Mouse (Mus musculus): ENCODE results near the gene Etaa1. TPM values are rescaled to one million over a fixed set of nuclear protein-coding genes. Genes with fewer than 3 reads are reported as not detected.
"Not testable (repeated sequence)": the region's sequence is repeated elsewhere in the genome, so short reads cannot be mapped to it uniquely, and the experiment has no call there.

Gene Etaa1
- polyA plus RNA-seq, 1 experiment from 2014 or later: 19.0 TPM

DNA sequence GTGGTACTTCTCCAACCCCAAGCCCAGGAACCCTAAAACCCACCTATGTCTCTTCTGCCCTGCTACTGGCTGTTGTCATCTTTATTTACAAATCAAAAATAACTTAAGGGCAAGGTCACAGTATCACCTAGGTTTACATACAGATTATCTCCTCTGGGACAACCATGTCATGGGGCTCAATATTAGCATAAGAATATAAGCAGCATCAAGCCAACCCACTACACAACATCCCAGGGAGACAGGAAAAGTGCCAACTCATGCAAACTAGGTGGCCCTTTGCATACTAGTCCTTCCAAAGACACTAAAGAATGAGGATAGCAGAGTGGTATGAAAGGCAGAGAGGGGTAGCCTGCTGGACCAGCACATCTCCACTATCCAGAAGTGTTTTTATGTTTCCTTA lies 15.7 kb downstream of the Etaa1 start:
- no peak overlapping the region for H3K9ac ChIP-seq (ENCODE audit: low read depth, low read length)
- no peak overlapping the region for H3K4me2 ChIP-seq (replicated peaks; ENCODE audit: low read depth, low read length)
- DNase-seq (ENCODE audit: low spot score): no peak
- H3K4me1 ChIP-seq (replicated peaks; ENCODE audit: control insufficient read depth, insufficient read depth, low read length): no peaks in the 10 kb centered on the region
- no peaks in the 10 kb centered on the region for H3K36me3 ChIP-seq (ENCODE audit: control insufficient read depth, insufficient read depth, low read length)
- H3K4me3 ChIP-seq (ENCODE audit: low read depth, low read length): no peak overlapping the region
- ATAC-seq (ENCODE audit: low FRiP score): no peak
- H3K27ac ChIP-seq (ENCODE audit: low read depth, low read length): no peak overlapping the region
- H3K27me3 ChIP-seq (ENCODE audit: control insufficient read depth, insufficient read depth, low read length): no peaks in the 10 kb centered on the region
- no peaks in the 10 kb centered on the region for H3K9me3 ChIP-seq (ENCODE audit: control insufficient read depth, low read length)

DNA sequence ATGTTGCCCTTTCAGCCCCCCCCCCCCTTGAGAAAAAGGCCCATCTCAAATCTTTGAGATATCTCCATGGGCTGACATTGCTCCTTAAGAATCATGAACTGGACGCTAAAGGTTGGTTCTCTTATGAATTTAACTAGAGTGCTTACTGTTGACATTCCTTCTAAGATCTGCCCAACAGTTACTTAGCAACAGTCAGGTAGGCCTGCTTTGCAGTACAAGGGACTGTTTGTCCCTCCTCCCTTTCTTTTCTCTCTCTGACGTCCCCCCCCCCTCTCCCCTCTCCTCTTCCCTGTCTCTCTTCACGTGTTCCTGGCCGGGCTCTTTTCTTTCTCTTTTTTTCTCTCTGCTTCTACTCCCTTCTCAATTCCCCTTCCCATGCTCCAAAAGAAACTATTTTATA lies 35.8 kb downstream of the Etaa1 start:
- H3K4me3 ChIP-seq (ENCODE audit: low read depth, low read length): no peak overlapping the region
- DNase-seq (ENCODE audit: low spot score) (no peak), ATAC-seq (ENCODE audit: low FRiP score) (no peak)
- H3K27ac ChIP-seq (ENCODE audit: low read depth, low read length): no peak overlapping the region
- no peak overlapping the region for H3K9ac ChIP-seq (ENCODE audit: low read depth, low read length)
- H3K36me3 ChIP-seq (ENCODE audit: control insufficient read depth, insufficient read depth, low read length): no peaks in the 10 kb centered on the region
- no peaks in the 10 kb centered on the region for H3K4me1 ChIP-seq (replicated peaks; ENCODE audit: control insufficient read depth, insufficient read depth, low read length)
- no peak overlapping the region for H3K4me2 ChIP-seq (replicated peaks; ENCODE audit: low read depth, low read length)
- no peaks in the 10 kb centered on the region for H3K9me3 ChIP-seq (ENCODE audit: control insufficient read depth, low read length)
- no peaks in the 10 kb centered on the region for H3K27me3 ChIP-seq (ENCODE audit: control insufficient read depth, insufficient read depth, low read length)
- WGBS: 66% methylated on average over 4 of the region's 4 CpGs

DNA sequence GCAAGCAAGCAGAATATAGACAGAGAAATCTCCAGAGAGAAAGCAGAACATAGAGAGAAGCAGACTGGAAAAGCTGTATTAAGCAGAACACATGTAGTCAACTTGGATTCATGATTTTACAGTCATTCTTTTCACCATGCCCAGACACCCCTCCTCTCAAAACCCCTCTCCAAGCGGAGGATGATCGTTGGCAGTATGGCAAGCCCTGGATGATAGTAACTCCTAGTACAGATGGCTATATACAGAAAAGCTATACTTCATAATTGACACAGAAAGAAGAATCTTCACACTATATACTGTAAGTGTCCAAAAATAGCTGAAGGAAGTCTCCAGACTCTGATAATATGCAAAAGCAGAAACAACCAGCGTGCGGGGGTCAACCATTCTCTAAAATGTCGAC lies 36.6 kb downstream of the Etaa1 start:
- WGBS: 92% methylated on average over 5 of the region's 5 CpGs
- no peaks in the 10 kb centered on the region for H3K27me3 ChIP-seq (ENCODE audit: control insufficient read depth, insufficient read depth, low read length)
- H3K4me1 ChIP-seq (replicated peaks; ENCODE audit: control insufficient read depth, insufficient read depth, low read length): no peaks in the 10 kb centered on the region
- no peak overlapping the region for H3K9ac ChIP-seq (ENCODE audit: low read depth, low read length)
- DNase-seq (ENCODE audit: low spot score): no peak
- H3K4me2 ChIP-seq (replicated peaks; ENCODE audit: low read depth, low read length): no peak overlapping the region
- no peak overlapping the region for H3K27ac ChIP-seq (ENCODE audit: low read depth, low read length)
- no peaks in the 10 kb centered on the region for H3K9me3 ChIP-seq (ENCODE audit: control insufficient read depth, low read length)
- no peak overlapping the region for H3K4me3 ChIP-seq (ENCODE audit: low read depth, low read length)
- no peak for ATAC-seq (ENCODE audit: low FRiP score)
- H3K36me3 ChIP-seq (ENCODE audit: control insufficient read depth, insufficient read depth, low read length): no peaks in the 10 kb centered on the region

DNA sequence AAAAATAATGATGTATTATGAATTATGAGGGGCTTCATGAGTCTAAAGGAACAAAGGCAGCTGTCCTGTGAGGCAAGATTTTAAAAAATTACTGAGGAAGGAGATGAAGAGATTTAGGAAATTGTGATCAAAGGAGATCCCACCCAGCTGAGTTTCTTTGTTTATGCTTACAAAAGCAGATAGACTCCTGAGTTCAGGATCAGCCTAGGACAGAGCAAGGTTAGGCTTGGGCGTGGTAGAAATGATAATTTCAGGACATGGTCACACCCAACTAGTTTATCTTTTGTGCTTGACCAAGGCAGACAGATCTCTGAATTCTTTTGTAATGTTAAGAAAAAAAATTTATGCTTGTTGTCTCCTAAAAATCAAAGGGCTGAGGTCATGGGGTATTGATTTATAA lies 37.2 kb downstream of the Etaa1 start:
- Histone ChIP-seq H3K9me3 (ENCODE audit: control insufficient read depth, low read length) (no peaks in the 10 kb centered on the region), H3K4me2 (replicated peaks; ENCODE audit: low read depth, low read length) (no peak overlapping the region), H3K4me3 (ENCODE audit: low read depth, low read length) (no peak overlapping the region), H3K27ac (ENCODE audit: low read depth, low read length) (no peak overlapping the region), H3K9ac (ENCODE audit: low read depth, low read length) (no peak overlapping the region), H3K4me1 (replicated peaks; ENCODE audit: control insufficient read depth, insufficient read depth, low read length) (no peaks in the 10 kb centered on the region), H3K36me3 (ENCODE audit: control insufficient read depth, insufficient read depth, low read length) (no peaks in the 10 kb centered on the region), H3K27me3 (ENCODE audit: control insufficient read depth, insufficient read depth, low read length) (no peaks in the 10 kb centered on the region)
- DNase-seq (ENCODE audit: low spot score) (no peak), ATAC-seq (ENCODE audit: low FRiP score) (no peak)
- WGBS: 76% methylated on average over 1 of the region's 1 CpGs

DNA sequence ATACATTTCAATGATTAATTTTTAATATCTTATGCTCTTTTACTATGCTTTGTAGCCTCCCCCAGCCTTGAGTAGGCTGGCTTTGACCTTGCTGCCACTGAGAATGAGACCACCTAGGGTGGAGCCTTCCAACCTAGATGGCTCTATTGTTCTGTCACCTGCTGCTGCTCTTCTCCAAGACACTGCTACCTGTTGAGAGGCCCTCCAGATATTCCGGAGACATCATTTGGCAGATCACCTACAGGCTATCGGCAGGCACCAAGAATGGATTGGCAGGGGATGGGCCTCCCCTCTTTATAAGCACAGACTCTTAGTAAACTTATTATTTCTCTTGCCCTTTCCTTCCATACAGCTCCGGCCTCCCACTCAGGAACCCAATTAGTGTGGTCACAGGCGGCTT lies 52.7 kb downstream of the Etaa1 start:
- DNase-seq (ENCODE audit: low spot score); H3K9ac ChIP-seq (ENCODE audit: low read depth, low read length); H3K4me2 ChIP-seq (replicated peaks; ENCODE audit: low read depth, low read length); ATAC-seq (ENCODE audit: low FRiP score); H3K27me3 ChIP-seq (ENCODE audit: control insufficient read depth, insufficient read depth, low read length); H3K4me3 ChIP-seq (ENCODE audit: low read depth, low read length); H3K36me3 ChIP-seq (ENCODE audit: control insufficient read depth, insufficient read depth, low read length); H3K9me3 ChIP-seq (ENCODE audit: control insufficient read depth, low read length); H3K27ac ChIP-seq (ENCODE audit: low read depth, low read length); H3K4me1 ChIP-seq (replicated peaks; ENCODE audit: control insufficient read depth, insufficient read depth, low read length): not testable (repeated sequence)
- WGBS: 83% methylated on average over 4 of the region's 4 CpGs

Measured in hindbrain, embryonic 11.5 days (tissue).